Mouse (Mus musculus): ENCODE data around the gene Tsga13. TPM values are rescaled to one million over a fixed set of nuclear protein-coding genes. Genes with fewer than 3 reads are reported as not detected.

Tsga13 gene
- polyA plus RNA-seq (2015; fragmentation: Nextera tagmentation; extraction: Ambion mirVana), result 0.21 and 0.37 TPM in 2 replicates

GRCm38 (mm10) chr6:30915473-30915872 lies at the start of gene Tsga13:
Gene Tsga13, minus strand, starts transcription at chr6:30915573.
- Histone ChIP-seq H3K9me3 (ENCODE audit: low read length) (no peaks in the 10 kb centered on the region), H3K4me3 (ENCODE audit: low read length) (no peak within 1 kb of the TSS), H3K27ac (ENCODE audit: low read length) (no peak within 1 kb of the TSS), H3K9ac (replicated peaks; ENCODE audit: low read length) (no peak within 1 kb of the TSS), H3K4me2 (replicated peaks; ENCODE audit: low read depth, low read length) (no peak within 1 kb of the TSS), H3K27me3 (ENCODE audit: insufficient read depth, low read length) (no peaks in the 10 kb centered on the region), H3K36me3 (ENCODE audit: insufficient read depth, low read length) (no peaks in the 10 kb centered on the region), H3K4me1 (ENCODE audit: insufficient read depth, low read length) (no peaks in the 10 kb centered on the region)
- 93% methylated on average over 2 of the region's 2 CpGs for whole genome bisulfite sequencing
- no peak for ATAC-seq (ENCODE audit: low FRiP score, low TSS enrichment)

- peak within 1 kb of the TSS; percentile 28 for H3K9ac ChIP-seq (replicated peaks; ENCODE audit: low read length)
Measured at GRCm38 (mm10) chr6:30958736-30959540, 43.6 kb upstream of the Tsga13 start, which contains the start of gene Klf14. Gene Klf14, minus strand, starts transcription at chr6:30959078.

GRCm38 (mm10) chr6:30957784-30958735 lies 42.7 kb upstream of the Tsga13 start:
- Histone ChIP-seq H3K9ac (replicated peaks; ENCODE audit: low read length) (peak overlapping the region; percentile 28), H3K4me1 (ENCODE audit: insufficient read depth, low read length) (no peaks in the 10 kb centered on the region), H3K36me3 (ENCODE audit: insufficient read depth, low read length) (peaks cover 13% of the 10 kb centered on the region; the same call in 1 of the 2 replicates), H3K9me3 (ENCODE audit: low read length) (peaks cover 36% of the 10 kb centered on the region), H3K4me2 (replicated peaks; ENCODE audit: low read depth, low read length) (peak overlapping the region; percentile 88), H3K4me3 (ENCODE audit: low read length) (peak overlapping the region; percentile 67), H3K27me3 (ENCODE audit: insufficient read depth, low read length) (peaks cover 38% of the 10 kb centered on the region), H3K27ac (ENCODE audit: low read length) (no peak overlapping the region)
- peak; percentile 46; the same call in 1 of the 2 replicates for ATAC-seq (ENCODE audit: low FRiP score, low TSS enrichment)
- 5% methylated on average over 75 of the region's 84 CpGs for WGBS

More at GRCm38 (mm10) chr6:30958736-30959540, 43.6 kb upstream of the Tsga13 start, which contains the start of gene Klf14:
- Histone ChIP-seq H3K4me2 (replicated peaks; ENCODE audit: low read depth, low read length) (peak within 1 kb of the TSS; percentile 88), H3K27me3 (ENCODE audit: insufficient read depth, low read length) (peaks cover 44% of the 10 kb centered on the region), H3K27ac (ENCODE audit: low read length) (no peak within 1 kb of the TSS), H3K4me3 (ENCODE audit: low read length) (peak within 1 kb of the TSS; percentile 67), H3K4me1 (ENCODE audit: insufficient read depth, low read length) (no peaks in the 10 kb centered on the region), H3K9me3 (ENCODE audit: low read length) (peaks cover 36% of the 10 kb centered on the region), H3K36me3 (ENCODE audit: insufficient read depth, low read length) (peaks cover 13% of the 10 kb centered on the region; the same call in 1 of the 2 replicates)
- ATAC-seq (ENCODE audit: low FRiP score, low TSS enrichment), result peak; percentile 57; the same call in 1 of the 2 replicates
- under 1% methylated on average over 74 of the region's 75 CpGs for WGBS

- 16% methylated on average over 5 of the region's 5 CpGs for WGBS
- no peak for ATAC-seq (ENCODE audit: low FRiP score, low TSS enrichment)
Measured at GRCm38 (mm10) chr6:30939264-30939663, 23.9 kb upstream of the Tsga13 start.

GRCm38 (mm10) chr6:30922821-30923220 lies 7.4 kb upstream of the Tsga13 start:
- H3K27ac ChIP-seq (ENCODE audit: low read length), result no peak overlapping the region
- H3K9me3 ChIP-seq (ENCODE audit: low read length), result no peaks in the 10 kb centered on the region
- no peaks in the 10 kb centered on the region for H3K36me3 ChIP-seq (ENCODE audit: insufficient read depth, low read length)
- H3K4me3 ChIP-seq (ENCODE audit: low read length), result no peak overlapping the region
- WGBS, result 46% methylated on average over 2 of the region's 2 CpGs
- no peak for ATAC-seq (ENCODE audit: low FRiP score, low TSS enrichment)
- H3K9ac ChIP-seq (replicated peaks; ENCODE audit: low read length), result no peak overlapping the region
- H3K4me1 ChIP-seq (ENCODE audit: insufficient read depth, low read length), result peaks cover 9% of the 10 kb centered on the region
- H3K4me2 ChIP-seq (replicated peaks; ENCODE audit: low read depth, low read length), result no peak overlapping the region
- no peaks in the 10 kb centered on the region for H3K27me3 ChIP-seq (ENCODE audit: insufficient read depth, low read length)

More at GRCm38 (mm10) chr6:30939264-30939663, 23.9 kb upstream of the Tsga13 start:
- Histone ChIP-seq H3K27ac (ENCODE audit: low read length) (no peak overlapping the region), H3K9ac (replicated peaks; ENCODE audit: low read length) (no peak overlapping the region), H3K9me3 (ENCODE audit: low read length) (no peaks in the 10 kb centered on the region), H3K27me3 (ENCODE audit: insufficient read depth, low read length) (no peaks in the 10 kb centered on the region), H3K36me3 (ENCODE audit: insufficient read depth, low read length) (no peaks in the 10 kb centered on the region), H3K4me3 (ENCODE audit: low read length) (no peak overlapping the region), H3K4me1 (ENCODE audit: insufficient read depth, low read length) (no peaks in the 10 kb centered on the region), H3K4me2 (replicated peaks; ENCODE audit: low read depth, low read length) (no peak overlapping the region)

GRCm38 (mm10) chr6:30921826-30922225 lies 6.5 kb upstream of the Tsga13 start:
- WGBS, result 42% methylated on average over 10 of the region's 11 CpGs
- H3K4me1 ChIP-seq (ENCODE audit: insufficient read depth, low read length), result peaks cover 9% of the 10 kb centered on the region
- no peak overlapping the region for H3K4me3 ChIP-seq (ENCODE audit: low read length)
- no peaks in the 10 kb centered on the region for H3K9me3 ChIP-seq (ENCODE audit: low read length)
- H3K36me3 ChIP-seq (ENCODE audit: insufficient read depth, low read length), result no peaks in the 10 kb centered on the region
- ATAC-seq (ENCODE audit: low FRiP score, low TSS enrichment), result no peak
- H3K27me3 ChIP-seq (ENCODE audit: insufficient read depth, low read length), result no peaks in the 10 kb centered on the region
- no peak overlapping the region for H3K9ac ChIP-seq (replicated peaks; ENCODE audit: low read length)
- H3K27ac ChIP-seq (ENCODE audit: low read length), result no peak overlapping the region
- H3K4me2 ChIP-seq (replicated peaks; ENCODE audit: low read depth, low read length), result peak overlapping the region; percentile 53

GRCm38 (mm10) chr6:30920834-30921675 lies 5.7 kb upstream of the Tsga13 start:
- Histone ChIP-seq H3K9me3 (ENCODE audit: low read length) (no peaks in the 10 kb centered on the region), H3K27me3 (ENCODE audit: insufficient read depth, low read length) (no peaks in the 10 kb centered on the region), H3K4me1 (ENCODE audit: insufficient read depth, low read length) (peaks cover 9% of the 10 kb centered on the region), H3K27ac (ENCODE audit: low read length) (no peak overlapping the region), H3K9ac (replicated peaks; ENCODE audit: low read length) (no peak overlapping the region; the same call in 1 of the 2 replicates), H3K4me3 (ENCODE audit: low read length) (peak overlapping the region; percentile 31), H3K4me2 (replicated peaks; ENCODE audit: low read depth, low read length) (peak overlapping the region; percentile 53), H3K36me3 (ENCODE audit: insufficient read depth, low read length) (no peaks in the 10 kb centered on the region)
- ATAC-seq (ENCODE audit: low FRiP score, low TSS enrichment), result peak; percentile 70; the same call in 1 of the 2 replicates
- WGBS, result 34% methylated on average over 21 of the region's 21 CpGs

GRCm38 (mm10) chr6:30907970-30908369 lies 7.4 kb downstream of the Tsga13 start:
- no peak overlapping the region for H3K9ac ChIP-seq (replicated peaks; ENCODE audit: low read length)
- 66% methylated on average over 3 of the region's 3 CpGs for WGBS
- H3K4me3 ChIP-seq (ENCODE audit: low read length), result no peak overlapping the region
- no peaks in the 10 kb centered on the region for H3K27me3 ChIP-seq (ENCODE audit: insufficient read depth, low read length)
- peaks cover 6% of the 10 kb centered on the region; the same call in 1 of the 2 replicates for H3K4me1 ChIP-seq (ENCODE audit: insufficient read depth, low read length)
- H3K27ac ChIP-seq (ENCODE audit: low read length), result no peak overlapping the region
- no peaks in the 10 kb centered on the region for H3K36me3 ChIP-seq (ENCODE audit: insufficient read depth, low read length)
- H3K9me3 ChIP-seq (ENCODE audit: low read length), result no peaks in the 10 kb centered on the region
- ATAC-seq (ENCODE audit: low FRiP score, low TSS enrichment), result no peak
- no peak overlapping the region for H3K4me2 ChIP-seq (replicated peaks; ENCODE audit: low read depth, low read length)

- peaks cover 6% of the 10 kb centered on the region; the same call in 1 of the 2 replicates for H3K4me1 ChIP-seq (ENCODE audit: insufficient read depth, low read length)
- no peaks in the 10 kb centered on the region for H3K36me3 ChIP-seq (ENCODE audit: insufficient read depth, low read length)
- ATAC-seq (ENCODE audit: low FRiP score, low TSS enrichment), result no peak
- no peaks in the 10 kb centered on the region for H3K9me3 ChIP-seq (ENCODE audit: low read length)
- no peak overlapping the region for H3K4me2 ChIP-seq (replicated peaks; ENCODE audit: low read depth, low read length)
- no peak overlapping the region for H3K9ac ChIP-seq (replicated peaks; ENCODE audit: low read length)
- 38% methylated on average over 5 of the region's 5 CpGs for WGBS
- no peak overlapping the region for H3K27ac ChIP-seq (ENCODE audit: low read length)
- no peaks in the 10 kb centered on the region for H3K27me3 ChIP-seq (ENCODE audit: insufficient read depth, low read length)
- H3K4me3 ChIP-seq (ENCODE audit: low read length), result no peak overlapping the region
Measured at GRCm38 (mm10) chr6:30904911-30905310, 10.5 kb downstream of the Tsga13 start.
